Mouse (Mus musculus) intestine, embryonic 16.5 days (tissue): ENCODE measurements around the gene Efhd1. TPM values are rescaled to one million over a fixed set of nuclear protein-coding genes. Genes with fewer than 3 reads are reported as not detected.
A peak's percentile ranks its signal among the peaks of the same experiment; 100 is the strongest.

Source experiments
- ATAC-seq: fragments of 200-750 bp; cut with Nextera tagmentation; 2 replicates; pipeline ENCODE4 v1.8.0; 2017; ENCODE audit warnings: moderate TSS enrichment, moderate library complexity
- H3K27ac ChIP-seq: fragments of 300-500 bp; sonication (generic); 2 replicates; pipeline ENCODE4 v1.5.1; 2014; ENCODE audit warnings: mild to moderate bottlenecking, low read length
- H3K27me3 ChIP-seq: fragments of 300-500 bp; sonication (generic); replicated peaks from 2 replicates; pipeline ENCODE4 v1.6.1; 2014; ENCODE audit warnings: low read length, control low read depth, mixed read lengths; ENCODE audit not compliant: control insufficient read depth, insufficient read depth
- H3K36me3 ChIP-seq: fragments of 300-500 bp; sonication (generic); 2 replicates; pipeline ENCODE4 v1.6.1; 2014; ENCODE audit warnings: low read length, control low read depth; ENCODE audit not compliant: control insufficient read depth, insufficient read depth
- H3K4me1 ChIP-seq: fragments of 300-500 bp; sonication (generic); 2 replicates; pipeline ENCODE4 v1.6.1; 2014; ENCODE audit warnings: low read length, control low read depth, mixed read lengths; ENCODE audit not compliant: control insufficient read depth, insufficient read depth
- H3K4me2 ChIP-seq: fragments of 300-500 bp; sonication (generic); 2 replicates; pipeline ENCODE4 v1.6.1; 2014; ENCODE audit warnings: low read depth, low read length, control low read depth
- H3K4me3 ChIP-seq: fragments of 300-500 bp; sonication (generic); 2 replicates; pipeline ENCODE4 v1.5.1; 2014; ENCODE audit warnings: mild to moderate bottlenecking, low read length
- H3K9ac ChIP-seq: fragments of 300-500 bp; sonication (generic); 2 replicates; pipeline ENCODE4 v1.6.1; 2014; ENCODE audit warnings: low read depth, low read length
- H3K9me3 ChIP-seq: fragments of 300-500 bp; sonication (generic); 2 replicates; pipeline ENCODE4 v1.6.1; 2016; ENCODE audit warnings: low read length, control low read depth; ENCODE audit not compliant: control insufficient read depth
- WGBS: fragments of 180-500 bp; shearing (Covaris S2); extraction: QIAGEN DNeasy Blood & Tissue Kit; methylation state at CpG from one replicate; pipeline ENCODE4 v1.1.7; 2014; 5-methylcytosine and 5-hydroxymethylcytosine counted together
- polyA plus RNA-seq: library from polyadenylated mRNA; unstranded; fragments of >200 nt; fragmentation: Nextera tagmentation; extraction: Ambion mirVana; gene quantifications from 2 replicates; pipeline ENCODE4 v1.2.1, GENCODE M21; 2015

Efhd1 gene
- polyA plus RNA-seq, 1 experiment from 2014 or later: 1.2 TPM

- no peak overlapping the region for H3K4me2 ChIP-seq
- no peak overlapping the region for H3K9ac ChIP-seq
- H3K36me3 ChIP-seq: no peaks in the 10 kb centered on the region
- H3K27ac ChIP-seq: no peak overlapping the region
- WGBS: 87% methylated on average over 8 of the region's 8 CpGs
- no peaks in the 10 kb centered on the region for H3K4me1 ChIP-seq
- H3K9me3 ChIP-seq: no peaks in the 10 kb centered on the region
- no peak for ATAC-seq
- no peaks in the 10 kb centered on the region for H3K27me3 ChIP-seq
- H3K4me3 ChIP-seq: no peak overlapping the region
These were observed 49.8 kb downstream of the Efhd1 start for GRCm38 (mm10) chr1:87313843-87314570.

GRCm38 (mm10) chr1:87315431-87315830 lies 51.3 kb downstream of the Efhd1 start:
- ATAC-seq: no peak
- H3K36me3 ChIP-seq: no peaks in the 10 kb centered on the region
- no peak overlapping the region for H3K4me2 ChIP-seq
- no peak overlapping the region for H3K9ac ChIP-seq
- WGBS: 86% methylated on average over 2 of the region's 2 CpGs
- no peak overlapping the region for H3K27ac ChIP-seq
- H3K9me3 ChIP-seq: peaks cover 3% of the 10 kb centered on the region
- no peaks in the 10 kb centered on the region for H3K4me1 ChIP-seq
- H3K27me3 ChIP-seq: no peaks in the 10 kb centered on the region
- H3K4me3 ChIP-seq: no peak overlapping the region

GRCm38 (mm10) chr1:87315894-87316293 lies 51.7 kb downstream of the Efhd1 start:
- H3K4me1 ChIP-seq: no peaks in the 10 kb centered on the region
- no peak overlapping the region for H3K4me2 ChIP-seq
- H3K9me3 ChIP-seq: peaks cover 6% of the 10 kb centered on the region
- no peak overlapping the region for H3K4me3 ChIP-seq
- H3K36me3 ChIP-seq: no peaks in the 10 kb centered on the region
- no peak overlapping the region for H3K27ac ChIP-seq
- H3K9ac ChIP-seq: no peak overlapping the region
- ATAC-seq: no peak
- H3K27me3 ChIP-seq: no peaks in the 10 kb centered on the region
- WGBS: 64% methylated on average over 2 of the region's 2 CpGs

- H3K4me2 ChIP-seq: no peak overlapping the region
- peaks cover 10% of the 10 kb centered on the region for H3K9me3 ChIP-seq
- no peaks in the 10 kb centered on the region for H3K36me3 ChIP-seq
- no peak overlapping the region for H3K27ac ChIP-seq
- WGBS: 47% methylated on average over 3 of the region's 3 CpGs
- H3K4me3 ChIP-seq: no peak overlapping the region
- H3K27me3 ChIP-seq: no peaks in the 10 kb centered on the region
- peak; percentile 53; the same call in 1 of the 2 replicates for ATAC-seq
- no peaks in the 10 kb centered on the region for H3K4me1 ChIP-seq
- H3K9ac ChIP-seq: no peak overlapping the region
These were observed 52.5 kb downstream of the Efhd1 start for GRCm38 (mm10) chr1:87316672-87317071.

- no peaks in the 10 kb centered on the region for H3K27me3 ChIP-seq
- H3K4me2 ChIP-seq: no peak overlapping the region
- H3K36me3 ChIP-seq: no peaks in the 10 kb centered on the region
- peaks cover 10% of the 10 kb centered on the region for H3K9me3 ChIP-seq
- no peaks in the 10 kb centered on the region for H3K4me1 ChIP-seq
- WGBS: 12% methylated on average over 1 of the region's 1 CpGs
- no peak overlapping the region for H3K27ac ChIP-seq
- H3K9ac ChIP-seq: no peak overlapping the region
- no peak overlapping the region for H3K4me3 ChIP-seq
- no peak for ATAC-seq
These were observed 56.9 kb downstream of the Efhd1 start for GRCm38 (mm10) chr1:87321071-87321470.

GRCm38 (mm10) chr1:87322778-87323177 lies 58.6 kb downstream of the Efhd1 start:
- no peaks in the 10 kb centered on the region for H3K36me3 ChIP-seq
- H3K27me3 ChIP-seq: no peaks in the 10 kb centered on the region
- H3K27ac ChIP-seq: no peak overlapping the region
- no peak overlapping the region for H3K4me3 ChIP-seq
- H3K9ac ChIP-seq: no peak overlapping the region
- ATAC-seq: no peak
- no peak overlapping the region for H3K4me2 ChIP-seq
- H3K4me1 ChIP-seq: no peaks in the 10 kb centered on the region
- WGBS: 94% methylated on average over 3 of the region's 3 CpGs
- H3K9me3 ChIP-seq: peaks cover 10% of the 10 kb centered on the region

GRCm38 (mm10) chr1:87324649-87325048 lies 60.5 kb downstream of the Efhd1 start:
- no peak overlapping the region for H3K4me2 ChIP-seq
- H3K9me3 ChIP-seq: peaks cover 10% of the 10 kb centered on the region
- H3K27ac ChIP-seq: no peak overlapping the region
- no peaks in the 10 kb centered on the region for H3K27me3 ChIP-seq
- H3K4me3 ChIP-seq: no peak overlapping the region
- ATAC-seq: no peak
- 0 out of 2 replicates have a peak, but pooled peaks cover under 1% of the 10 kb centered on the region for H3K36me3 ChIP-seq
- no peak overlapping the region for H3K9ac ChIP-seq
- H3K4me1 ChIP-seq: peaks cover 5% of the 10 kb centered on the region; the same call in 1 of the 2 replicates

GRCm38 (mm10) chr1:87326742-87327163 lies 62.6 kb downstream of the Efhd1 start, which contains the start of gene Gigyf2:
Gene Gigyf2, plus strand, starts transcription at chr1:87326998.
- Histone ChIP-seq H3K27ac (peak within 1 kb of the TSS; percentile 91), H3K9me3 (no peaks in the 10 kb centered on the region), H3K36me3 (peaks cover 3% of the 10 kb centered on the region; the same call in 1 of the 2 replicates), H3K9ac (peak within 1 kb of the TSS; percentile 99), H3K4me2 (peak within 1 kb of the TSS; percentile 66), H3K4me1 (peaks cover 5% of the 10 kb centered on the region; the same call in 1 of the 2 replicates), H3K4me3 (peak within 1 kb of the TSS; percentile 99), H3K27me3 (no peaks in the 10 kb centered on the region)
- WGBS: under 1% methylated on average over 35 of the region's 36 CpGs
- ATAC-seq: peak; percentile 97

- H3K4me3 ChIP-seq: peak overlapping the region; percentile 99
- no peaks in the 10 kb centered on the region for H3K27me3 ChIP-seq
- H3K27ac ChIP-seq: peak overlapping the region; percentile 91
- H3K36me3 ChIP-seq: peaks cover 3% of the 10 kb centered on the region; the same call in 1 of the 2 replicates
- peak overlapping the region; percentile 66 for H3K4me2 ChIP-seq
- ATAC-seq: peak; percentile 88
- peaks cover 5% of the 10 kb centered on the region; the same call in 1 of the 2 replicates for H3K4me1 ChIP-seq
- H3K9me3 ChIP-seq: no peaks in the 10 kb centered on the region
- peak overlapping the region; percentile 99 for H3K9ac ChIP-seq
- under 1% methylated on average over 46 of the region's 53 CpGs for WGBS
These were observed 63.1 kb downstream of the Efhd1 start for GRCm38 (mm10) chr1:87327165-87327861.
